Mouse (Mus musculus) CH12.LX (cell line): Measurements from ENCODE around the gene Blvra.

ENCODE experiments used
- CTCF ChIP-seq, 2 experiments: IDR thresholded peaks in 1 of 2; conservative IDR thresholded peaks in 1 of 2; 2 replicates each; pipeline ENCODE4 v1.5.1; 2011 to 2012; ENCODE audit warnings: low read depth in 2 of 2, low read length in 2 of 2, improper control_type of control experiment in 1 of 2, inconsistent platforms in 1 of 2, mild to moderate bottlenecking in 1 of 2, moderate library complexity in 1 of 2
- EP300 ChIP-seq: IDR thresholded peaks from 2 replicates; pipeline ENCODE4 v1.6.1; 2011; ENCODE audit warnings: low read length, improper control_type of control experiment
- ETS1 ChIP-seq: conservative IDR thresholded peaks from 2 replicates; pipeline ENCODE4 v1.6.1; 2012; ENCODE audit warnings: low read depth, mild to moderate bottlenecking, inconsistent platforms, low read length, improper control_type of control experiment, moderate library complexity
- HCFC1 ChIP-seq: IDR thresholded peaks from 2 replicates; pipeline ENCODE4 v1.6.1; 2012; ENCODE audit warnings: low read depth, mild to moderate bottlenecking, inconsistent platforms, low read length, improper control_type of control experiment
- MAFK ChIP-seq: IDR thresholded peaks from 2 replicates; pipeline ENCODE4 v1.6.1; 2011; ENCODE audit warnings: low read length, improper control_type of control experiment; ENCODE audit not compliant: insufficient replicate concordance
- MAZ ChIP-seq: IDR thresholded peaks from 2 replicates; pipeline ENCODE4 v1.6.1; 2012; ENCODE audit warnings: low read depth, mild to moderate bottlenecking, inconsistent platforms, low read length, improper control_type of control experiment, moderate library complexity
- MEF2A ChIP-seq: IDR thresholded peaks from 2 replicates; pipeline ENCODE4 v1.6.1; 2014; ENCODE audit warnings: low read depth, mild to moderate bottlenecking, inconsistent platforms, low read length, improper control_type of control experiment, borderline replicate concordance
- NELFE ChIP-seq: IDR thresholded peaks from 2 replicates; pipeline ENCODE4 v1.6.1; 2011; ENCODE audit warnings: low read depth, low read length, improper control_type of control experiment
- POLR2A ChIP-seq: IDR thresholded peaks from 2 replicates; pipeline ENCODE4 v1.6.1; 2011; ENCODE audit warnings: low read depth, mild to moderate bottlenecking, improper control_type of control experiment, low read length
- TCF12 ChIP-seq: IDR thresholded peaks from 2 replicates; pipeline ENCODE4 v1.6.1; 2014; ENCODE audit warnings: low read depth, mild to moderate bottlenecking, inconsistent platforms, low read length, improper control_type of control experiment
- UBTF ChIP-seq: IDR thresholded peaks from 2 replicates; pipeline ENCODE4 v1.6.1; 2012; ENCODE audit warnings: low read depth, mild to moderate bottlenecking, inconsistent platforms, low read length, improper control_type of control experiment, moderate library complexity
- ZC3H11A ChIP-seq: IDR thresholded peaks from 2 replicates; pipeline ENCODE4 v1.6.1; 2012; ENCODE audit warnings: low read depth, mild to moderate bottlenecking, inconsistent platforms, low read length, improper control_type of control experiment
- ZKSCAN1 ChIP-seq: IDR thresholded peaks from 2 replicates; pipeline ENCODE4 v1.6.1; 2012; ENCODE audit warnings: low read depth, inconsistent platforms, low read length, improper control_type of control experiment, borderline replicate concordance

DNA sequence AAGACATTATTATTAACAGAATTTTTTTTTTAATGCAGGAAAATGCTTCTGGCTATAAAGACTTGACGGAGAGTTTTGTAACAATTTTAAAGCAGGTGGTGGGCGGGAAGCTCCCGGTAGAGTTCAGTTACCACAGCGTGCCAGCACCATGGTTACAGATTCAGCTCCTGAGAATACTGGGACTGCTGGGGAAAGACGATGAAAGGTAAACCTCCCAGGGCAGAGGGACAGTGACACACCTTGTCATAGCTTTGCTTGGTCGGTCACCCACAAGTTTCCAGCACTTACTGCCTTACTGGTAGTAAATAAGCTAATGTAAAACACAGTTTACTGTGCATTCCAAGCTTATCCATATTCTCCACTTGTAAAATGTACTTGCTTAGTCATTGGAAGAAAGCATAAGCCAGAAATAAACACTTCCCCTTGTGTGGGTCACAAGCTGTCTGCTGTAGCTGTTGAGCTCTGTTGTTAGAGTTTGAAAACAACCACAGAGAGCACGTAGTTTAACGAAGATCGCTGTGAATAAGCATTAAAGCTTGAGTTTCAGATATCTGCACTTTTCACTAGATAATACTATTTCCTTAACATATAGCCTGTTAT lies 35.4 kb upstream of the Blvra start:
- no peak for TF ChIP-seq NELFE
- no peak for TF ChIP-seq CTCF (conservative IDR thresholded peaks at IDR 0.05 in 1 of 2, IDR thresholded peaks at IDR 0.05 in 1 of 2; ENCODE audit: low read depth in 2 of 2, low read length in 2 of 2)
- no peak for TF ChIP-seq HCFC1
- TF ChIP-seq MAZ = no peak
- no peak for TF ChIP-seq UBTF
- TF ChIP-seq EP300 = no peak
- TF ChIP-seq TCF12 = no peak
- TF ChIP-seq MAFK = no peak
- TF ChIP-seq MEF2A = no peak
- TF ChIP-seq ZKSCAN1 = no peak
- no peak for TF ChIP-seq ZC3H11A
- TF ChIP-seq ETS1 = no peak
- no peak for TF ChIP-seq POLR2A
